Mouse (Mus musculus) ZHBTc4 (cell line): ENCODE results near the gene Stag2.

Source experiments
- DNase-seq: peaks from one replicate; pipeline ENCODE4 v3.0.0-alpha.2; 2011; ENCODE audit warnings: low read depth, low spot score

Stag2 gene

GRCm38 (mm10) chrX:42148788-42149556, at the start of gene Stag2:
Stag2 (plus strand) TSS chrX:42149317.
- DNase-seq = peak; percentile 91

- no peak for DNase-seq
Measured at GRCm38 (mm10) chrX:42107137-42107536, 42.0 kb upstream of the Stag2 start.

GRCm38 (mm10) chrX:42110585-42110984, 38.5 kb upstream of the Stag2 start:
- no peak for DNase-seq

GRCm38 (mm10) chrX:42119442-42120048, 29.6 kb upstream of the Stag2 start:
- no peak for DNase-seq

- peak; percentile 23 for DNase-seq
Measured at GRCm38 (mm10) chrX:42124963-42125697, 24.0 kb upstream of the Stag2 start.

- DNase-seq = peak; percentile 26
Measured at GRCm38 (mm10) chrX:42139882-42140281, 9.2 kb upstream of the Stag2 start.

- no peak for DNase-seq
Measured at GRCm38 (mm10) chrX:42142620-42143019, 6.5 kb upstream of the Stag2 start.

GRCm38 (mm10) chrX:42143991-42144390, 5.1 kb upstream of the Stag2 start:
- DNase-seq = no peak

- no peak for DNase-seq
Measured at GRCm38 (mm10) chrX:42148016-42148451, 1.1 kb upstream of the Stag2 start.

- peak; percentile 40 for DNase-seq
Measured at GRCm38 (mm10) chrX:42149557-42150345, 634 bp downstream of the Stag2 start.

- DNase-seq = peak; percentile 90
Measured at GRCm38 (mm10) chrX:42150346-42151023, 1.4 kb downstream of the Stag2 start.

GRCm38 (mm10) chrX:42151024-42151754, 2.1 kb downstream of the Stag2 start:
- no peak for DNase-seq

GRCm38 (mm10) chrX:42151903-42152369, 2.8 kb downstream of the Stag2 start:
- DNase-seq = peak; percentile 82

- no peak for DNase-seq
Measured at GRCm38 (mm10) chrX:42153056-42153455, 3.9 kb downstream of the Stag2 start.

GRCm38 (mm10) chrX:42165455-42165854, 16.3 kb downstream of the Stag2 start:
- no peak for DNase-seq

GRCm38 (mm10) chrX:42170811-42171210, 21.7 kb downstream of the Stag2 start:
- no peak for DNase-seq

- no peak for DNase-seq
Measured at GRCm38 (mm10) chrX:42187590-42187989, 38.5 kb downstream of the Stag2 start.

GRCm38 (mm10) chrX:42188825-42189426, 39.8 kb downstream of the Stag2 start:
- DNase-seq = no peak

GRCm38 (mm10) chrX:42194608-42195007, 45.5 kb downstream of the Stag2 start:
- no peak for DNase-seq

GRCm38 (mm10) chrX:42202482-42202881, 53.4 kb downstream of the Stag2 start:
- DNase-seq = no peak
